Mouse (Mus musculus) liver, postnatal 0 days (tissue): Measurements from ENCODE around the gene Sergef.

Experiments
- CTCF ChIP-seq: sonication (generic); IDR thresholded peaks from 2 replicates; pipeline ENCODE4 v1.5.1; 2016; ENCODE audit warnings: antibody characterized with exemption, low read depth
- EP300 ChIP-seq: IDR thresholded peaks from 2 replicates; pipeline ENCODE4 v1.6.1; 2016; ENCODE audit warnings: antibody characterized with exemption, low read depth, mild to moderate bottlenecking

GRCm38 (mm10) chr7:46459200-46459599 is 180.4 kb downstream of the Sergef start:
- TF ChIP-seq CTCF (no peak), EP300 (no peak)
